Mouse (Mus musculus) retina, postnatal 7 days (tissue): ENCODE measurements around the gene Nrxn1.
A peak's percentile ranks its signal among the peaks of the same experiment; 100 is the strongest.

Experiments used
- DNase-seq: peaks from one replicate; pipeline ENCODE4 v3.0.0-alpha.2; 2012; ENCODE audit warnings: low read depth, low spot score

Gene Nrxn1

GRCm38 (mm10) chr17:91093042-91093080 is at the start of gene Nrxn1:
Nrxn1 (minus strand) TSS chr17:91093071.
- no peak for DNase-seq

DNA sequence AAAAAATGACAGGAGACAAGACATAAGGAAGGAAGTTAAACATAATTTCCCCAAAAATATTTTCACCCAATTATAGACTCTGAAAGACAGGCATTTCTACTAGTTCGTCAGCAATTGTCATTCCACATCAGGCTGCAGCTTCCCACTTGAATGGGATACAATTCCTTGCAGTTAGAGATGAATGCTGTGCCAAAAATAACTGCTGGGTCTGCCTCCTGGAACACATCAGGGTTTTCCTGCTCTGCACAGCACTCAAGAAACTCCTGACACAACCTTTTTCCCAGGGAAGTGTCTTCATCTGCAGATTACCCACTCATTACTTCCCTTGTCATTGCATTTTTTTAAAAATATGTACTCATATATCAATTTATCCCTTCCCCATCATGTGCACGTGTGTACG is 44.0 kb upstream of the Nrxn1 start:
- DNase-seq: no peak

DNA sequence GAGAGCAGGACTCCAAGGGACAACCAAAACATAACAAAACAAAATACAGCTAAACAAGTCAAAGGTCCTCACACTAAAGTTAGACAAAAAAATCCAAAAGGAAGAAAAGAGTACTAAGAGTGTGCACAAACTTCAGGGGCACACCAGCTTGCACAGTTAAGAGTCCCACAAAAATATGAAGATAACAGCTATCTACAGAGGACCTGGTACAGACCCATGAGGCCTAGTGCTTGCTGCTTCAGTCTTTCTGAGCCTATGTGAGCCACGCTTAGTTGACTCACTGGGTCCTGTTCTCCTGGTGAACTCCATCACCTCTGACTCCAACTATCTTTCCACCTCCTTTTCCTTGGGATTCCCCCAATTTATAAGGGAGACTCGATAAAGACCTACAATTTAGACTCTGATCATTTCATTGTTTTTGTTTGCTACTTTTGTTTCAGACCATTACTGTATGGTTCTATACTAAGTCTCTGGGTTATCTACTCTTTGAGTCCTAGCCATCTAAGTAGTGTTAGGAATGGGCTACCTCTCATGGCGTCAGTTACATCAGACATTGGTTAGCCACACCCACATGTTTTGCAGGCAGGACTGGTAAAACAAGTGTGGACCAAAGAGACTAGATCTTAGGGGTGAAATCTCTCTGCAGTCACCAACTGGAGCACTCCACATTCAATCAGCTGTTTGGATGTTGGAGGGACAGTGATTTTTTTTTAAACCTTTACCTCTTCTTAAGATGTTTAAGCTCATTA is 20.2 kb upstream of the Nrxn1 start:
- no peak for DNase-seq

GRCm38 (mm10) chr17:91112085-91112484 is 19.2 kb upstream of the Nrxn1 start:
- no peak for DNase-seq

DNA sequence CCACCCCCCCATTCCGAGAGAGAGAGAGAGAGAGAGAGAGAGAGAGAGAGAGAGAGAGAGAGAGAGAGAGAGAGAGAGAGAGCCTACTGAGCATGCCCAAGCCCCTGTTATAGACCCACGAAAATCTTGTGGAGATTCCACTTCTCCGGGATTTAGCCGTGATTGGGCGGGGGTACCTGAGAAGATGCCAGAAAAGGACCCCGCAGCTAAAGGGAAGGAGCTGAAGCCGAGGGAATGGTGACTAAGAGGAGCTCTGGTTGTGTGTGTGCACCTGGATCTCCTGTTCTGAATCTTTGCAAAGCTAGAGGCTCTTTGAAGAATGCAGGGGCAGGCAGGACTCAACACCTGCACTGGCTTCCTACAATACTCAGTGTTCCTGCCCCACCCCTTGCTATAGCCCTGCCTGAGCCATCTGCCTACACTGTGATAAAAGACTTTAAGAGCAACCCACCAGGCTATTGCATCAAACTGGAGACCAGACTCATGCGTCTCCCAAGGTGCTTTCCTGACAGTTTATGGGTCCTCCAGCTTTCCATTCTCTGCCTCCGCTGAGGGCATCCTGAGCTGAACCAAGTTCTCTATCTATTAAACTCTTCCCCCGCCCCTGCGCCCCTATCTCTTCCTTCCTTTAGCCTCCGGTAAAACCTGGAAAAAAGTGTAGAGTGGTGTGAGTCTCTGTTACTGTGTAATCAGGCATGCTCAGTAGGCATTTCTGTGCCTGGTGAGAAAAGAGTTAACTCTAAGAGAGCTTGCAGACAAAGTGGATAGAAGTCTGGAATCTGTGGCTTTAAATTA is 407 bp upstream of the Nrxn1 start:
- DNase-seq: no peak

DNA sequence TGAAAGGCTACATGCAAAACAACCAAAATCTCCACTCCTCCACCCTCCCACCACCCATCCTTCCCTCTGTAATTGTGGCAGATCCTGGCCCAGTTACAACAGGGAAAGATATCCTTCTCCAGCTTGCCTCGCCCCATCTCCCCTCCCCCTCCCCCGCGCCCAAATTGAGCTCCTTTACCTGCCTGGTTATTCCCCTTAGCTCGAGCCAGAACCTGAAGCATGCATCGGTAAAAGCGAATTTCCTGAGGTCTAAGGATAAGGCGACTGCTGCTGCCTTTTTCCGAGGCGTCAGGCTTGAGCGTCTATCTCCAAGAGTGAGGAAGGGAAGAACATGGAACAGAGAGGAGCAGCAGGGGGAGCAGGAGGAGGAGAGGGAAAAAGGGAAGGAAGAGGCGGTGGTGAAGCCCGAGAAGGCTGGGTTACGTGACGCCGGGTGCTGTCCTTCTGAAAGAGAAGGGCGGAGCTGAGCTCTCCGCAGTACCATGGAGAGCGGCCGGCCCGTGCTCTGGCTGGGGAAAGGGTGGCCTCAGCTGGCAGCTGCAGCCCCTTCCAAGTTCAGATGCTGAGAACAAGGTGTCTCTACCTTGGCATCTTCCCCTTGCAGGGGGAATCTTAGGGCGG is 340 bp downstream of the Nrxn1 start:
- DNase-seq: peak; percentile 32

- DNase-seq: no peak
These were observed 2.2 kb downstream of the Nrxn1 start for GRCm38 (mm10) chr17:91090631-91091030.

DNA sequence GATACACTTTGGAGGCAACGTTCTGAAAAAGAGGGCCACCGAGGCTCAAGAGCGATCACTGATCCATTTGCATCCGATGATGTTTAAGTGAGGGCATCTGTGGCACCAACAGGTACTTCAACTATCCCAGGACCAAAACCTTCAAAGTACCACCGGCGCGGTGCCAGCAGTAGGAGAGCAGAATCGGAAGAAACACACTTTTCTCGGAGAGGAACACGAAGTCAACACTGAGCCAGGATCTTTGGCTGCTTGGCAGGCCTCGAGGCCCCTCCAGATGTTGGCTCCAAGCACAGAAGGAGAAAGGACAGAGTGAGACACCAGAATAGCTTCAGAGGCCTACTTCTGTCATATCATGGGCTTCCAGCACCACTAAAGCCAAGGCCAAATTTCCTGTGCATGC is 3.9 kb downstream of the Nrxn1 start:
- DNase-seq: no peak

- DNase-seq: no peak
These were observed 4.7 kb downstream of the Nrxn1 start for GRCm38 (mm10) chr17:91088037-91088715.

DNA sequence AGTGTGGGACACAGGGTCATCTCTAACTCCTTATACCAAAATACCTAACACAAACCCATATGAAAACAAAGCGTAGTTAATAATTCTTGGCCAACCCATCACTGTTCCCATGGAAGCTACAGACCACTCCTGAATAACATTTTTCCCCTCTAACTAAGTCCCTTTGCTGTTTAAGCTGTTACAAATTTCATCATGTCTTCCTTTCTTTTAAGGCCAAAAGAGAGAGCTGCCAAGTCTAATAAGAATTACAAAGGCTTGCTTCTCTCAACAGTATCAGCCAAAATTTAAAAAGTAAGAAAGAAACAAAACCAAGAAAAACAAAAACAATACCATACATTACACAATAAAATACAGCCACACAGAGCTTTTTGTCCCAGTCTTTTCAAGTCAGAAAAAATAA is 6.5 kb downstream of the Nrxn1 start:
- no peak for DNase-seq

GRCm38 (mm10) chr17:91085416-91085815 is 7.5 kb downstream of the Nrxn1 start:
- no peak for DNase-seq

GRCm38 (mm10) chr17:91079096-91079495 is 13.8 kb downstream of the Nrxn1 start:
- no peak for DNase-seq

DNA sequence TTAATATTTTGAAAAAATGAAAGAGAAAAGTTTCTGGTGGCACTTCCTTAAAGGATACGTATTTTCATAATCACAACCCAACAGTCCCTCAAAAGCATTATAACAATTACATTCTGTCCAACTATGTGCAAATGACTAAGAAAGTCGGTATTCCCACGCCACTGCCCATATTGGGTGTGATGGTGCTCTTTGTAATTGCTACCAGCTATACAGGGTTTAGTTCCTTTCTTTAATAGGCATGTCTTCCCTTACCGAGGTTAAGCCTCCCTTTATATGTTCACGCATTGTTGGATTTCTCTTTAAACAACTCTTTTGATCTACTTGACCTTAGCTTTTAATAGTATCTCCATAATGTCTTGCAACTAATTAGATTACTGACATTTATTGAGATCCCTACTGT is 18.1 kb downstream of the Nrxn1 start:
- DNase-seq: no peak

DNA sequence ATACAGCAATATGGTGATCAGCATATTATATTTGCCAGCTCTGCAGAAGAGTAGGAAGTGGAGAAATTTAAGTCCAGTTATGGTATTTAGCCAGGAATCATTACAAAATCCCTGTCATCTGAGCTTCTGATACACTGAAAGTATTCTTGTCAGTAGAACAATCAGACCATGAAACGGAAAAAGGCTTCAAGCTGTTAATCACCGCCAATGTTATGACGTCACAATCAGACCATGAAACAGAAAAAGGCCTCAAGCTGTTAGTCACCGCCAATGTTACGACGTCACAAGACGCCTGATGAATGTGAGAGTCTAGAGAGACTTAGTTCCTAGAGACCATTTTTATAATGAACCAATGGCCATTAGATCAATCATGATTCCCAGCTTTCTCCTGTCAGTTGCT is 59.4 kb downstream of the Nrxn1 start:
- no peak for DNase-seq

DNA sequence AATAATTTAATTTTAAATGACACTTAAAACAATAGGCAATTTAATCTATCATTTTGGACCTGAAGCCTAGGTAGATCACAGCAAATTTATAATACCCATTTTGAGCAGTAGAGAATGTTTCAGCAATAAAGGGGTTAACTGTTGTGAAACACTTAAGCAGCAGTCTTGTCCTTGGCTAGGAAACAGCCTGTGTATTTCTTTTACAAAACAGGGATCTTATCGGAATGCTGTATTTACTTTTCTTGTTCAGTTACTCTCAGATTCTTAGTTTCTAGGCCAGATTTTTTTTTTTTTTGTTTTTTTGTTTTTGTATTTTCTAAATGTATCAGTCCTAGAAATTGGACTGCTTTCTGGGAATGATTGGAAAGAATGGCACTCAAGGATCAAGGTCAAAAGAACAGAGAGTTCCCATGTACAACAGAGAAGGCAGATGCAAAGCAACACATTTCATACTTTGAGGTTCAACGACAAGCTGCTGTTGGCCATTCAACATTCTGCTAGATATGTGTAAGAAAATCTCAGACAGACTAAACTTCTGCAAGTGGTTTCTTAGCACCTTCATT is 67.7 kb downstream of the Nrxn1 start:
- DNase-seq: no peak

DNA sequence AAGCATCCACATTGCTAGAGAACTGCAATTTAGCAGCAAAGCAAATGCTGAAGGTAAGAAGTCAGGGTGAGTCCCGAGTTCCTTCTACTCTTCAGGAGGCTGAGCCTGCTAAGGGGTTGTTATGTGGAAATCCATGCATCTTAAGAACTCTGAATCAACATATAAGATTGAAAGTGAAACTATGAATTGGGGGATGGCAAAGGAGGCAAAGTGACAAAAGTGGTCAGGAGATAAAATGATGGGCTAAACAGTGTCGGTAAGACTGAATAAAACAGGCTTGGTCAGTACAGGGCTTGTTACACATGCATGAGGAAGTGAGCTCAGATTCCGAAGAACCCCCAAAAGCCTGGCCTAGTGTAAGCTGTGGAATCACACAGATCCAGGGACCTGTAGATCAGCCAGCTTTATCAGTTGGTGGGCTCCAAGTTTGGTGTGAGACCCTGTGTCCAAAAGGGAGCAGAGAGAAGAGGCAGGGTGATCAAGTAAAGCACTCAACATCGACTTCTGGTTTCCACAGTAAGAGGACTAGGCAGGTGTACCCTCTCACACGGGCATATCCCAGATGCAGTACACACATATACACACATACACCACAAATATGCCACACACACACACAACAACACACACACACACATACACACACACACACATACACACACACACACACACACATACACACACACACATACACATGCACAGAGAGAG is 85.3 kb downstream of the Nrxn1 start:
- no peak for DNase-seq

DNA sequence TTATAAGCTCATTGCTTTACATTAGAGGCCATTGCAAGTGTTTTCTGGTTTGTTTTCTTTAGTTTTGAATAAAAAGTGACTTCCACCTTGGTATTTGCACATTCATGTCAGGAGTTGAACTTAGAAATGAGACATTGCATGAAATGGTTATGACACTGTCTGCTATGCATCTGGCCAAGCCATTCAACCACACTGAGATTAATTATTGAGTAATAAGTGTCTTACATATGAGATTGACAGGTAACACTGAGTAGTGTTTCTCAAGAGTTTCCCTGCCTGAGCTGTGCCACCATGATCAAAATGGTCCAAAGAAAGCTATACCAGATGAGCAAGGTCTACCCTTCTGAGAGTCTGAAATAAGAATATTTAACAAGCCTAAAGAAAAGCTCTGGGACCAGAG is 92.5 kb downstream of the Nrxn1 start:
- no peak for DNase-seq

GRCm38 (mm10) chr17:90999667-91000154 is 93.2 kb downstream of the Nrxn1 start:
- no peak for DNase-seq

- DNase-seq: no peak
These were observed 95.2 kb downstream of the Nrxn1 start for GRCm38 (mm10) chr17:90997714-90998113.

GRCm38 (mm10) chr17:90995436-90995835 is 97.4 kb downstream of the Nrxn1 start:
- DNase-seq: no peak

DNA sequence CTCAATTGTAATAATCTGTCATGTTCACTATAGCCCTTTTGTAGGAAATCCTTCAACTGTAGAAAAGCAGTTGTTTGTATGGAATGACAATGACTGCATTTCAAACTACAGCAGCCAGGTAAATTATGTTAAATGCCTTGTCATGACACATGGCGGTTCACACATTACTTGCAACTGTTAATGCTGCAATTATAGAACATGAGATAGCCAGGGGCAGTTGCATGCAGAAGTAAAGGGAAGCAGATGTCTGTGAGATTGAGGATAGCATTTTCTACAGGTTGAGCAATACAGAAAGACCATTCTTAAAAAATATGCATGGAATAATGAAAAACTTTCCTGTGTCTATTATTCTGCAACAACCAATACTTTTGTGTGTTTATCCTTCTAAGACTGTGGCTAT is 98.6 kb downstream of the Nrxn1 start:
- no peak for DNase-seq

GRCm38 (mm10) chr17:90990747-90991146 is 102.1 kb downstream of the Nrxn1 start:
- DNase-seq: no peak
